Mouse (Mus musculus): ENCODE measurements around the gene Hoxc6. TPM values are rescaled to one million over a fixed set of nuclear protein-coding genes. Genes with fewer than 3 reads are reported as not detected.

Gene Hoxc6
- polyA plus RNA-seq (2014; fragmentation: Illumina TruSeq; extraction: RNeasy Lipid Tissue Mini Kit (QIAGEN cat#74804)): 49.8 TPM

GRCm38 (mm10) chr15:102997939-102998355, at the start of gene Hoxc6:
TSS of gene Hoxc6 (plus strand) at chr15:102998257.

GRCm38 (mm10) chr15:102954192-102955006, 43.7 kb upstream of the Hoxc6 start, which contains the start of gene Hoxc11:
TSS of gene Hoxc11 (plus strand) at chr15:102954427.

GRCm38 (mm10) chr15:102966776-102967311, 31.2 kb upstream of the Hoxc6 start, which contains the start of gene Hoxc10:
TSS of gene Hoxc10 (plus strand) at chr15:102966796.

GRCm38 (mm10) chr15:102967312-102967510, 30.8 kb upstream of the Hoxc6 start, which contains the start of gene Hoxc5:
TSS of gene Hoxc5 (plus strand) at chr15:102967443.

GRCm38 (mm10) chr15:102976171-102976570, 21.9 kb upstream of the Hoxc6 start, which contains the start of gene Hoxc9:
TSS of gene Hoxc9 (plus strand) at chr15:102976439.

GRCm38 (mm10) chr15:102990461-102991397, 7.3 kb upstream of the Hoxc6 start, which contains the start of gene Hoxc8:
TSS of gene Hoxc8 (plus strand) at chr15:102990607.

GRCm38 (mm10) chr15:103018636-103019035, 20.6 kb downstream of the Hoxc6 start, which contains the start of gene Hoxc4:
TSS of gene Hoxc4 (plus strand) at chr15:103018934.

Other genes starting within 250 kb of the Hoxc6 start
- gene Hoxc13, start 77.2 kb upstream of the Hoxc6 start, polyA plus RNA-seq (2014; fragmentation: Illumina TruSeq; extraction: RNeasy Lipid Tissue Mini Kit (QIAGEN cat#74804)): not detected
- gene Hoxc12, start 61.5 kb upstream of the Hoxc6 start, polyA plus RNA-seq (2014; fragmentation: Illumina TruSeq; extraction: RNeasy Lipid Tissue Mini Kit (QIAGEN cat#74804)): not detected
- not detected for gene Hoxc11, start 43.8 kb upstream of the Hoxc6 start, polyA plus RNA-seq (2014; fragmentation: Illumina TruSeq; extraction: RNeasy Lipid Tissue Mini Kit (QIAGEN cat#74804))
- 15.5 TPM for gene Hoxc10, start 31.5 kb upstream of the Hoxc6 start, polyA plus RNA-seq (2014; fragmentation: Illumina TruSeq; extraction: RNeasy Lipid Tissue Mini Kit (QIAGEN cat#74804))
- gene Hoxc5, start 30.8 kb upstream of the Hoxc6 start, polyA plus RNA-seq (2014; fragmentation: Illumina TruSeq; extraction: RNeasy Lipid Tissue Mini Kit (QIAGEN cat#74804)): 6.9 TPM
- 2.4 TPM for gene Hoxc9, start 21.8 kb upstream of the Hoxc6 start, polyA plus RNA-seq (2014; fragmentation: Illumina TruSeq; extraction: RNeasy Lipid Tissue Mini Kit (QIAGEN cat#74804))
- 72.1 TPM for gene Hoxc8, start 7.7 kb upstream of the Hoxc6 start, polyA plus RNA-seq (2014; fragmentation: Illumina TruSeq; extraction: RNeasy Lipid Tissue Mini Kit (QIAGEN cat#74804))
- 26.9 TPM for gene Hoxc4, start 20.7 kb downstream of the Hoxc6 start, polyA plus RNA-seq (2014; fragmentation: Illumina TruSeq; extraction: RNeasy Lipid Tissue Mini Kit (QIAGEN cat#74804))
- 15.2 TPM for gene Smug1, start 168.8 kb downstream of the Hoxc6 start, polyA plus RNA-seq (2014; fragmentation: Illumina TruSeq; extraction: RNeasy Lipid Tissue Mini Kit (QIAGEN cat#74804))
- gene Cbx5, start 241.6 kb downstream of the Hoxc6 start, polyA plus RNA-seq (2014; fragmentation: Illumina TruSeq; extraction: RNeasy Lipid Tissue Mini Kit (QIAGEN cat#74804)): 230 TPM
- 1,400 TPM for gene Hnrnpa1, start 242.2 kb downstream of the Hoxc6 start, polyA plus RNA-seq (2014; fragmentation: Illumina TruSeq; extraction: RNeasy Lipid Tissue Mini Kit (QIAGEN cat#74804))